Mouse (Mus musculus) lung, postnatal 0 days (tissue): ENCODE results near the gene Igfbp4.

Source experiments
- CTCF ChIP-seq: IDR thresholded peaks from 2 replicates; pipeline ENCODE4 v1.5.1; 2016; ENCODE audit warnings: antibody characterized with exemption, mild to moderate bottlenecking
- EP300 ChIP-seq: IDR thresholded peaks from 2 replicates; pipeline ENCODE4 v1.6.1; 2016; ENCODE audit warnings: antibody characterized with exemption, mild to moderate bottlenecking, control low read depth

DNA sequence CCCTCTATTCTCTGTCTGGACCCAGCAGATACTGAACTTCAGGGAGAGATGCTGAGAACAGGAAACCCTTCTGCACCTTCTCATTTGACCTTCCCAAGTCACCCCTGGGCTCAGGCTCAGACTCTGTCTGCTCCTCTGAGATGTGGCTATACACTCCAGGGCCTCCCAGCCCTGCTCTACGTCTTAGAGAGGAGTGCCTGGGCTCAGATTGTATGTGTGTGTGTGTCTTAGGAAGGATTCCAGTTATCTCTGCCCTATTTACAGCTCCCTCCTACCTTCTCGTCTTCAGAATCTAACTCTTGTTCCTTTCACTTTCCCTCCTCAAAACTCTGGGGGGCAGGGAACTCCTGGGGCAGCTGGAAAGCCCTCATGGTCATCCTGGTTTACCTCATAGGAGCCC is 47.4 kb downstream of the Igfbp4 start:
- TF ChIP-seq CTCF = no peak
- TF ChIP-seq EP300 = no peak
